Mouse (Mus musculus) G1E (cell line): ENCODE measurements around the gene Tmem254b.
"Not testable (repeated sequence)": the region's sequence is repeated elsewhere in the genome, so short reads cannot be mapped to it uniquely, and the experiment has no call there.

Experiments
- CTCF ChIP-seq: IDR thresholded peaks from 2 replicates; pipeline ENCODE4 v1.5.1; 2012; ENCODE audit warnings: low read depth, low read length, inconsistent platforms, mixed read lengths
- GATA1 ChIP-seq: IDR thresholded peaks from 2 replicates; pipeline ENCODE4 v1.6.1; 2012; ENCODE audit warnings: borderline replicate concordance, low read length, inconsistent platforms, mixed read lengths

DNA sequence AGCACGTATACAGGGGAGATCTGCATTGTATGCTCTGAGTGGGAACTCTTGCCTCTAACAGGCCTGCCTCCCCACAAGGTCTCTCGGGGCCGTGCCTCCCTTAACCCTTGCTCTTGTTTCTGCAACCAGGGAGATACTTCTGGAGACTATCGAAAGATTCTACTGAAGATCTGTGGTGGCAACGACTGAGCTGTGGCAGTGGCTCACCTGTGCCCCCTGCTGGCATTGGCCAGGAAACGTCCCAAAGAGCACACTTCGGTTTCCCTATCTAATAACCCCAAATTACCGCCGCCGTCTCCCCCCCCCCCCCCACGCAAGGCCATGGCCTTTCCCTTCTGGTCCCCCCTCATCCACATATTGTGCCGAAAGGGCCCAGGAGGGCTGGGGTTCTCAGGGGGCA lies 41.6 kb downstream of the Tmem254b start:
- not testable (repeated sequence) for TF ChIP-seq CTCF, GATA1
